Mouse (Mus musculus): ENCODE results near the gene Fut11. TPM values are rescaled to one million over a fixed set of nuclear protein-coding genes. Genes with fewer than 3 reads are reported as not detected.

Gene Fut11
- total RNA-seq, 4 experiments from 2014 or later = 1.3 to 2.0 (median 1.5) TPM

Small RNAs within 50 kb of the gene (microRNA-seq; reads per million reads assigned to microRNA genes)
- gene Mir6946 = not detected

Other genes with a start within 250 kb of the Fut11 start
- under 1 TPM; 0.11 to 0.29 (median 0.21) TPM for gene Cfap70, start 242.7 kb upstream of the Fut11 start, total RNA-seq (2022)
- gene Anxa7, start 214.8 kb upstream of the Fut11 start, total RNA-seq (2022) = 10 to 100 TPM; 50.9 to 69.9 (median 56.2) TPM
- gene Mss51, start 198.1 kb upstream of the Fut11 start, total RNA-seq (2022) = 100 to 1,000 TPM; 250 to 371 (median 286) TPM
- 100 to 1,000 TPM; 187 to 242 (median 207) TPM for gene Ppp3cb, start 148.4 kb upstream of the Fut11 start, total RNA-seq (2022)
- 1 to 10 TPM; 2.4 to 6.4 (median 3.8) TPM for gene Usp54, start 53.9 kb upstream of the Fut11 start, total RNA-seq (2022)
- gene Myoz1, start 38.4 kb upstream of the Fut11 start, total RNA-seq (2022) = 1,000 to 10,000 TPM; 3,090 to 3,449 (median 3,228) TPM
- 100 to 1,000 TPM; 153 to 168 (median 158) TPM for gene Synpo2l, start 26.6 kb upstream of the Fut11 start, total RNA-seq (2022)
- gene Sec24c, start 20.7 kb upstream of the Fut11 start, total RNA-seq (2022) = 10 to 100 TPM; 64.6 to 79.3 (median 71.4) TPM
- gene Chchd1, start 8.0 kb downstream of the Fut11 start, total RNA-seq (2022) = 100 to 1,000 TPM; 122 to 140 (median 126) TPM
- gene Zswim8, start 12.6 kb downstream of the Fut11 start, total RNA-seq (2022) = 10 to 100 TPM; 24.2 to 32.0 (median 26.4) TPM
- 1 to 10 TPM; 4.6 to 9.3 (median 6.6) TPM for gene Ndst2, start 39.6 kb downstream of the Fut11 start, total RNA-seq (2022)
- gene Camk2g, start 99.1 kb downstream of the Fut11 start, total RNA-seq (2022) = 100 to 1,000 TPM; 187 to 196 (median 195) TPM
- 10 to 100 TPM; 13.4 to 23.7 (median 18.1) TPM for gene Plau, start 141.7 kb downstream of the Fut11 start, total RNA-seq (2022)
- gene Vcl, start 234.4 kb downstream of the Fut11 start, total RNA-seq (2022) = 10 to 100 TPM; 62.2 to 64.9 (median 63.9) TPM

Data from gastrocnemius, adult 8-10 months (tissue).